Mouse (Mus musculus): ENCODE measurements around the gene Nxn. TPM values are rescaled to one million over a fixed set of nuclear protein-coding genes. Genes with fewer than 3 reads are reported as not detected.

Gene Nxn
- total RNA-seq, 2 experiments from 2014 or later: 15.5 to 17.4 TPM

DNA sequence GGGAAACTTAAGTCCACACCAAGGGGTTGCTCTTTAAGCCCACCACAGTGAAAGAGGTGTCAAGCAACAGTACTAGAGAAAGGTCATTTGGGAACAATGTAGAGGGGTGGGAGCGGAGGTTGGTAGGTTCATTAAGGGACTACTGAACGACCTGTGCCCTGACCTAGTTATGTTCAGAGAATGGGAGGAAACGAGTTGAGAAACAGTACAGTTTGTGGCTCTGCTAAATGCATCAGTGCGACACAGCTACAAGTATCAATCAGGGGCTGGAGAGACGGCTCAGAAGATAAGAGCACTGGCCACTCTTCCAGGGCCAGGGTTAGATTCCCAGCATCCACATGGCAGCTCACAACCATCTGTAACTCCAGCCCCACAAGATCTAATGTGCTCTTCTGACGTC lies 84.8 kb downstream of the Nxn start:
- intact Hi-C loops (cut with DNase I): loop anchor here (5.0 kb wide), 2 partner anchors 48 to 83 kb away; partner anchors contain the start of gene Nxn
- no peak for DNase-seq

- intact Hi-C loops (cut with DNase I): loop anchor here (5.0 kb wide), 2 partner anchors 49 to 84 kb away; partner anchors contain the start of gene Nxn
- no peak for DNase-seq
Measured at GRCm38 (mm10) chr11:76312805-76313204, 86.1 kb downstream of the Nxn start.

DNA sequence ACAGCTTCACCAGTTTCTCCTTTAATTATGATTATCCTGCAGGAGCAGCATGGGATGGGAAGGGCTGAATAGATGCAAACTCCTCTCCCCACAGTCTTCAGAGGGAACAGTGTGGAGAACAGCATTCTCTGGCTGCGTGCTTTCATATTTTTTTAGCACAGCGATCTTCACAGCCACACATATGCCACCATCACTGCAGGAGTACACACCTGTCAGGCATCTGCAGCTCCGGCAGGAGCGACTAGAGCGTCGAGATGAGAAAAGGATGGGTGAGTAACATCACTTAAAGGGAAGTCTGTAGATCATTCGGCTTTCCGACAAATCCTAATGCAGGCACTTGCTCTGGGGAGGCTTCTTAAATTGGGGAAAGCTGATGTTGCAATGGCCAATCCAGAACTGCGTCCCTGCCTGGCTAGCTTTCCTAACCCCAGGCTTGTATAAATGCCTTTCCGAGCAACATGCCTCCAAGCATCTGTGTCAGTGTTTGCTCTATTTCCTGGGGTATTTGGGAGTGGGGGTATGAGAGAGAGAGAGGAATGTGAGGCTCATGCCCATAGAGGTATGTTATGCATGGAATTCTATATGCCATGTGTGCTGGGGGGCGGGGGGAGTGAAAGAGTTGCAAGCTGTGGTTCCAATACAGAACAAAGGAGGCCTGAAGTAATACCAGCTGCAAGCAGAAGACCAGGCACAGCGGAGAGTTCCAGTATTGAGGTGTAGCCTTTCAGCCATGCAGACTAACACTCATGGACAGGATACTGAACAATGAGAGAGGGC lies 87.5 kb downstream of the Nxn start:
- DNase-seq: no peak
- intact Hi-C loops (cut with DNase I): loop anchor here (5.0 kb wide), 2 partner anchors 51 to 86 kb away; partner anchors contain the start of gene Nxn

GRCm38 (mm10) chr11:76309868-76310267 lies 89.1 kb downstream of the Nxn start:
- peak in 1 of 2 experiments; percentile 43 for DNase-seq
- intact Hi-C loops (cut with DNase I): loop anchor here (5.0 kb wide), 2 partner anchors 52 to 87 kb away; partner anchors contain the start of gene Nxn

DNA sequence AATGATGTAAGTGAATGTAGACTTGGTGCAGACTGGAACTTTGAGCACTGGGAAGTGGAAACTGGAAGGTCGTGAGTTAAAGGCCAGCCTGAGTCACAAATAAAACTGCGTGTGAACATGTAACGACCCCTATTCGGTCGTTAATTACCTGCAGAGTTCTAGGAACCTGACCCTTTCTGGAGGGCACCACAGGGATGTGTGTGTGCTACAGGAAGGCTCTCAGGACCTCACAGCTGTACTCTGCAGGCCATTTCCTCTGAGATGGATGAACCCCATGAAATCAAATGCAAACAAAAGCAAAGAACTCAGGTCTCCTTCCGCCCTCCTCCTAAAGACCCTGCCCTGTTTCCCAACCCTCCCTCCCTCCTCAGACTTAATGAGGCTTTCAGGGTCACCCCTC lies 89.9 kb downstream of the Nxn start:
- intact Hi-C loops (cut with DNase I): no loop called here
- DNase-seq: no peak

- DNase-seq: no peak
- intact Hi-C loops (cut with DNase I): no loop called here
Measured at GRCm38 (mm10) chr11:76306769-76307168, 92.2 kb downstream of the Nxn start.

GRCm38 (mm10) chr11:76305571-76305970 lies 93.4 kb downstream of the Nxn start:
- intact Hi-C loops (cut with DNase I): no loop called here
- DNase-seq: no peak

- intact Hi-C loops (cut with DNase I): no loop called here
- DNase-seq: no peak
Measured at GRCm38 (mm10) chr11:76303368-76303767, 95.6 kb downstream of the Nxn start.

DNA sequence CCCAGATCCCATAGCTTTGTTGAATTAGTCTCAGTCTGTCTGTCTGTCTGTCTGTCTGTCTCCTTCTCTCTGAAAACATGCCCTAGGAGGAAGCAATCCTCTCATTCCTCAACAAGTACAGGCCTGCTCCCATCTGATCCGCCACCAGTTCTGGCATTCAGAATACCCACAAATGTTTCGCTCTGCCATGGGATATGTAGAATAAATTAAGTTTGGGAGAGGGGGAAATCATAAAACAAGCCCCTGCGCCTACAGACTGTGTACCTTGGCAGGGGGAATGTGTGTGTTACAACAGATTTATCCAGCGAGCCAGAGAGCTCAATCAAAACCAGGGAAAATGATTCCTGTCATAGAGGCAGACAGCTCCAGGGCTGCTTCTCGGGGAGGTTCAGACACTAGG lies 98.1 kb downstream of the Nxn start:
- intact Hi-C loops (cut with DNase I): no loop called here
- no peak for DNase-seq

- intact Hi-C loops (cut with DNase I): no loop called here
- DNase-seq: no peak
Measured at GRCm38 (mm10) chr11:76298457-76299000, 100.4 kb downstream of the Nxn start.

DNA sequence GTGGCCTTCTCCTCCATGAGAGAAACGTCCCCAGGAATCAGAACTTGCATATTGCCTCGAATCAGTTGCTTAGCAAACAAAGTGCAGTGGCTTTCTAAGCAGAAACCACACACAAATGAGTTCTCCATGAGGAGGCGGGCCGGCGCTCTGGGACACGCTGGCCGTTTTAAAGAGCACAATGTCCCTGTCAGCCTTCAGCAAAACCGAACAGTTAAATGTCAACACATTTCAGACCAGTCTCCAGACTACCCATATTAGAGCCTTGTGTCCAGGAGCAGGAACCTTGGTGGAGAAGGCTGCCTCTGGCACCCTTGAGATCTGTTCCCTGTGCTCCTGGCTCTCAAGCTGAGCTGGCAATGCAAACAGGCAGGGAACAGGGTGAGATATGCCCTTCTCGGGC lies 101.7 kb downstream of the Nxn start:
- no peak for DNase-seq
- intact Hi-C loops (cut with DNase I): no loop called here

DNA sequence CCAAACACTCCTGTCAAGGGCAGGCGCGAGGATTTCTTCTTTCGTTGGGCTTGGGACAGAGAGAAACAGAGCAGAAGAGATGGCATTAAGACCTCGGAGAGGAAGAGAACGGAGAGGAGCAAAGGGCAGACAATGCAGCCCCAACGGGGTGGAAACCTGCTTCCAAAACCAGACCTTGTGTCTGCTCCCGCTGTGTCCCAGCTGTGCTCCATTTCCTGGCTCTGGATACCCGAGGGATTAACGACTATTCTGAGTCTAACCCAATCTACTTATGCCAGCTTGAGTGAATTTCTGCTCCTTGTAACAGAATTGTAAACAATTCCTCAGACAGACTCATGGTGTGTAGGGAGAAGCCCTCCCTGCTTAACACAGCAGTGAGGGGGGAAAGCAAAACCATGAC lies 104.1 kb downstream of the Nxn start:
- no peak for DNase-seq

DNA sequence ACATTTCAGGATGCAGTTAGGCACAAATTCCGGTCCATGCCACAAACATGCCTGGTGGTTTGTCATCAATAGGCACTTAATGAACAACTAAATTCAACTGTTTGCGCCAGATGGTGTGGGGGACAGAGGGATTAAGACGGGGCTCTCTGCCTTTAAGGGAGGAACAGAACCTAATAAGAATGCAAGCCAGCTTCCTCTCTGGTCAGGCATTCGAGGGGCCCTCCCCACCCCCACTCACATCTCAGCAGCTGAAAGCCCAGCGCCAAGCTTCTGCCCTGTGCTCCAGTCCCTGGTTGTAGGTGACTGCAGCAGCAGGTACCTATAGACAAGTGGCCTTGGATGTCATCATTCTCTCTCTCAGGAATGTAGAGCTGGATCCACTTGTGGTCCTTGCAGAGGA lies 104.9 kb downstream of the Nxn start:
- no peak for DNase-seq
- intact Hi-C loops (cut with DNase I): no loop called here

More for the DNA sequence above, 104.1 kb downstream of the Nxn start:
- intact Hi-C loops (cut with DNase I): no loop called here

GRCm38 (mm10) chr11:76292831-76293230 lies 106.1 kb downstream of the Nxn start:
- DNase-seq: peak in 1 of 2 experiments; percentile 31
- intact Hi-C loops (cut with DNase I): no loop called here

- peak in 1 of 2 experiments; percentile 32 for DNase-seq
- intact Hi-C loops (cut with DNase I): no loop called here
Measured at GRCm38 (mm10) chr11:76292398-76292797, 106.5 kb downstream of the Nxn start.

GRCm38 (mm10) chr11:76291960-76292359 lies 107.0 kb downstream of the Nxn start:
- DNase-seq: no peak
- intact Hi-C loops (cut with DNase I): no loop called here

DNA sequence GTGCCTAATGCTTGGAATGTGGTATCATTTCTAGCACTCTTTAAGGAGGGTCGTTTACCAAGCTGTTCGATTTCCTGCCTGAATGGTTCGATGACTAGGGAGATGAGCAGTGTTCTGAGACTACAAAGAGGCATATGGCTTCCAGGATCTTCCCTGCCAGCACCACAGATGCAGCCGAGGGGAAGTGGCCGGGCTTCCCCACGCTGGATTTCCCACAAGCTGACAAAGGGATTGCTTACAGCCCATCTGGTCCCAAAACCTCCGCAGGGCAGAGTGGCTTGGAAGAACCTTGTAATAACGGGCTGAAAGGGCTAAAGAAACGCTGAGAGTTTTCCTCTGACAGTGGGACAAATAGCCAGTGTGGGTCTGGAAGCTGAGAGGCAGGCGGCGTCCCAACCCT lies 108.6 kb downstream of the Nxn start:
- intact Hi-C loops (cut with DNase I): no loop called here
- DNase-seq: no peak

GRCm38 (mm10) chr11:76288645-76289044 lies 110.3 kb downstream of the Nxn start:
- no peak for DNase-seq
- intact Hi-C loops (cut with DNase I): no loop called here

DNA sequence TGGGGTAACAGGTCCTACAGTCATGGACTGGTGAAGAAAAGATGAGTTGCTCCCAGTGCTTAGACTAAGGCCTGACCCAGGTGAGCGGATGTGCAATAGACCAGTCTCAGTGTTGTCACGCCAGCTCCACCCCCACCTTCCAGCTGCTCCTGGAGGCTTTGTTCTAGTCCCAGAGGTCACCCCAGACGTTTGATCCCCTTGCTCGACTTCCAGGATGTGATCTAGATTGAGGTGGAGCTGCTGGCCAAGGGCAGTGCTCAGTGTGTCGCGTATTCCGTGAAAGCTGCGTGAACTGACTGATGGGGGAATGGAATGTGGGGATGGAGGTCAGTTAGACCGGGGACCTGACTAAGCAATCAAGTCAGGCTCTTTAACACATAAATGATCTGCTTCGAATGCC lies 111.6 kb downstream of the Nxn start:
- intact Hi-C loops (cut with DNase I): no loop called here

DNA sequence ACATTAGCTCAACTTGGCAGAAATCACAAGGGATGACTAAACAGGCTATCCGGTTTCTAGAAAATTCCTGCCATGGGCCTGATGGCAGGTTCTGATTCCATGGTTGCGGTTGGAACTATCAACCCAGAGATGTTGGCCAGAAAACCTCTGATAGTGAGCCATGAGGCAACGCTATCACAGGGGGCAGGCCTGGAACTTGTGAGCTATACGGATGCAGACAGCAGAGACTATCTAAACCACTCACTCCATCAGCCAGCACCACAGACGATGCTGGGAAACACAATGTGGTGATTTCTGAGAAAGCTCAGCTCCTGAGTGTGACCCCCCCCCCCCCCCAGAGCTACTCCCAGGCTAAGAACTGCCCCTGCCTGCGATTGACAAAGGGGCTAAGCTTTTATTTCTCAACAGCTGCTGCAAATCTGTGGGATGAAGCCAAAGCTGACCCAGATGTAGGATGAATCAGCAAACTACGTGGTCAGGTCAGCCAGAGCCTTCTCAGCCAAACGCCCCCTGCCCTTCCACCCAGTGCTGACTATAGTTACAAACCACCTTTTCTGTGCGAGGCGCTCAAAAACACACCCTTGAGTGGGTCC lies 112.3 kb downstream of the Nxn start:
- DNase-seq: no peak
- intact Hi-C loops (cut with DNase I): no loop called here

More for the DNA sequence above, 111.6 kb downstream of the Nxn start:
- no peak for DNase-seq

- intact Hi-C loops (cut with DNase I): no loop called here
- DNase-seq: peak; percentile 37 to 47
Measured at GRCm38 (mm10) chr11:76285431-76286075, 113.4 kb downstream of the Nxn start.
